Mouse (Mus musculus): ENCODE results near the gene Fgd3. TPM values are rescaled to one million over a fixed set of nuclear protein-coding genes. Genes with fewer than 3 reads are reported as not detected.

The Fgd3 gene
- polyA plus RNA-seq, 1 experiment from 2014 or later = 1.5 TPM

DNA sequence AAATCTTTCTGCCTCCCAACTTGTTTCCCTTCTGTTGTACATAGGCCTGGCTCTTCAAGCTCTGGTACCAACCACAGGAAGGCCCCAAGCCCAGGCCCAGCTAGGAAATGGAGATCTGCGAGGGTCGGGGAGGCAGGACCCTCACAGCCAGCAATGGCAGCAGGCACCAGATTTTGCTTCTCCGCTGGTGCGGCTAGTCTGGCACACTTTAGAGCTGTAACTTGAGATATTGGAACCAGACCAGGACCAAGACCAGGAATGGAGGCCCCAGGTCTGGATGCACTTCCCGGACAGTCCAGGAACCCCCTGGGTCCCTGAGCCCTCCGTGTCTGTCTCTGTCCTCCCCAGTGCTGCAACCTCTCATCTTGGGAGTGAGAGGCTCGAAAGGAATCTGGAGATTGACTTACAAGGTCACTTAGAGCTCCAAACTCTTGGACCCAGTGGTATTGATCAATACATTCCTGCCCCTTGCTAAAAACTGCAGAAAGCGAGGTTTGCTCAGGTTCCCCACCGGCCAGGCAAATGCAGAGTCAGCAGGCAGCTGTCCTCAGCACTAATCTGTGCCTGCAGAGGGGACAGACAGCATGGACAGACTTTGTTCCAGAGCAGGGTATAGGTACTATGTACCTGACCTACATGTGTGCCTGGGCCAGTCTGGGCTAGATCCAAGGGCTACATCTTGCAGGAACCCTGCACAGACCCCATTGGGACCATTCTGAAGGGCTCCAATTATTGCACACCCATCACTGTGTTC is 103.1 kb downstream of the Fgd3 start:
- DNase-seq (ENCODE audit: low spot score) (no peak), ATAC-seq (ENCODE audit: low FRiP score) (no peak)
- H3K4me3 ChIP-seq (replicated peaks; ENCODE audit: low read length) = no peak overlapping the region
- H3K4me2 ChIP-seq (replicated peaks) = no peak overlapping the region
- H3K27me3 ChIP-seq (ENCODE audit: control insufficient read depth, insufficient read depth, low read length) = no peaks in the 10 kb centered on the region
- H3K36me3 ChIP-seq (replicated peaks; ENCODE audit: control insufficient read depth, insufficient read depth) = no peaks in the 10 kb centered on the region
- H3K4me1 ChIP-seq (replicated peaks; ENCODE audit: control insufficient read depth, insufficient read depth, low read length) = peaks cover 28% of the 10 kb centered on the region
- no peak overlapping the region for H3K9ac ChIP-seq
- no peak overlapping the region for H3K27ac ChIP-seq
- H3K9me3 ChIP-seq (ENCODE audit: control insufficient read depth, low read length) = no peaks in the 10 kb centered on the region
- 58% methylated on average over 9 of the region's 9 CpGs for WGBS

- no peak for DNase-seq (ENCODE audit: low spot score)
- peak overlapping the region; percentile 75 for H3K4me3 ChIP-seq (replicated peaks; ENCODE audit: low read length)
- WGBS = 3% methylated on average over 17 of the region's 17 CpGs
- no peak; the same call in 1 of the 2 replicates for ATAC-seq (ENCODE audit: low FRiP score)
- H3K27ac ChIP-seq = 0 out of 2 replicates have a peak overlapping the region, but pooled peaks have one; percentile 17
- H3K27me3 ChIP-seq (ENCODE audit: control insufficient read depth, insufficient read depth, low read length) = no peaks in the 10 kb centered on the region
- peak overlapping the region; percentile 81 for H3K9ac ChIP-seq
- no peaks in the 10 kb centered on the region for H3K9me3 ChIP-seq (ENCODE audit: control insufficient read depth, low read length)
- peaks cover 35% of the 10 kb centered on the region for H3K4me1 ChIP-seq (replicated peaks; ENCODE audit: control insufficient read depth, insufficient read depth, low read length)
- H3K36me3 ChIP-seq (replicated peaks; ENCODE audit: control insufficient read depth, insufficient read depth) = no peaks in the 10 kb centered on the region
- H3K4me2 ChIP-seq (replicated peaks) = peak overlapping the region; percentile 87
Observed at GRCm38 (mm10) chr13:49216220-49216552, 103.9 kb downstream of the Fgd3 start.

GRCm38 (mm10) chr13:49215504-49216219 is 104.4 kb downstream of the Fgd3 start, which contains the start of gene Card19:
Card19 (minus strand) TSS chr13:49216037.
- H3K9ac ChIP-seq = peak within 1 kb of the TSS; percentile 81
- H3K27ac ChIP-seq = 0 out of 2 replicates have a peak within 1 kb of the TSS, but pooled peaks have one; percentile 17
- no peaks in the 10 kb centered on the region for H3K27me3 ChIP-seq (ENCODE audit: control insufficient read depth, insufficient read depth, low read length)
- H3K9me3 ChIP-seq (ENCODE audit: control insufficient read depth, low read length) = no peaks in the 10 kb centered on the region
- WGBS = under 1% methylated on average over 78 of the region's 78 CpGs
- DNase-seq (ENCODE audit: low spot score) = peak; percentile 89
- H3K4me2 ChIP-seq (replicated peaks) = peak within 1 kb of the TSS; percentile 87
- peaks cover 36% of the 10 kb centered on the region for H3K4me1 ChIP-seq (replicated peaks; ENCODE audit: control insufficient read depth, insufficient read depth, low read length)
- H3K4me3 ChIP-seq (replicated peaks; ENCODE audit: low read length) = peak within 1 kb of the TSS; percentile 75
- ATAC-seq (ENCODE audit: low FRiP score) = peak; percentile 81
- H3K36me3 ChIP-seq (replicated peaks; ENCODE audit: control insufficient read depth, insufficient read depth) = no peaks in the 10 kb centered on the region

GRCm38 (mm10) chr13:49215128-49215503 is 105.0 kb downstream of the Fgd3 start:
- Histone ChIP-seq H3K4me1 (replicated peaks; ENCODE audit: control insufficient read depth, insufficient read depth, low read length) (peaks cover 36% of the 10 kb centered on the region), H3K36me3 (replicated peaks; ENCODE audit: control insufficient read depth, insufficient read depth) (no peaks in the 10 kb centered on the region), H3K9me3 (ENCODE audit: control insufficient read depth, low read length) (no peaks in the 10 kb centered on the region), H3K4me2 (replicated peaks) (peak overlapping the region; percentile 87), H3K27me3 (ENCODE audit: control insufficient read depth, insufficient read depth, low read length) (no peaks in the 10 kb centered on the region), H3K4me3 (replicated peaks; ENCODE audit: low read length) (peak overlapping the region; percentile 75), H3K9ac (peak overlapping the region; percentile 81), H3K27ac (no peak overlapping the region)
- 9% methylated on average over 5 of the region's 5 CpGs for WGBS
- ATAC-seq (ENCODE audit: low FRiP score) = no peak
- no peak for DNase-seq (ENCODE audit: low spot score)

GRCm38 (mm10) chr13:49214454-49214853 is 105.7 kb downstream of the Fgd3 start:
- Histone ChIP-seq H3K4me2 (replicated peaks) (peak overlapping the region; percentile 87), H3K36me3 (replicated peaks; ENCODE audit: control insufficient read depth, insufficient read depth) (no peaks in the 10 kb centered on the region), H3K27me3 (ENCODE audit: control insufficient read depth, insufficient read depth, low read length) (no peaks in the 10 kb centered on the region), H3K4me1 (replicated peaks; ENCODE audit: control insufficient read depth, insufficient read depth, low read length) (peaks cover 36% of the 10 kb centered on the region), H3K4me3 (replicated peaks; ENCODE audit: low read length) (0 out of 2 replicates have a peak overlapping the region, but pooled peaks have one; percentile 75), H3K27ac (no peak overlapping the region), H3K9ac (no peak overlapping the region), H3K9me3 (ENCODE audit: control insufficient read depth, low read length) (no peaks in the 10 kb centered on the region)
- DNase-seq (ENCODE audit: low spot score) (no peak), ATAC-seq (ENCODE audit: low FRiP score) (no peak)
- WGBS = 70% methylated on average over 3 of the region's 3 CpGs

GRCm38 (mm10) chr13:49213531-49213932 is 106.6 kb downstream of the Fgd3 start:
- Histone ChIP-seq H3K36me3 (replicated peaks; ENCODE audit: control insufficient read depth, insufficient read depth) (no peaks in the 10 kb centered on the region), H3K27me3 (ENCODE audit: control insufficient read depth, insufficient read depth, low read length) (no peaks in the 10 kb centered on the region), H3K4me3 (replicated peaks; ENCODE audit: low read length) (no peak overlapping the region), H3K27ac (peak overlapping the region; percentile 26; the same call in 1 of the 2 replicates), H3K9ac (no peak overlapping the region), H3K4me1 (replicated peaks; ENCODE audit: control insufficient read depth, insufficient read depth, low read length) (peaks cover 36% of the 10 kb centered on the region), H3K9me3 (ENCODE audit: control insufficient read depth, low read length) (no peaks in the 10 kb centered on the region), H3K4me2 (replicated peaks) (peak overlapping the region; percentile 7; the same call in 1 of the 2 replicates)
- no peak for ATAC-seq (ENCODE audit: low FRiP score)
- 42% methylated on average over 4 of the region's 4 CpGs for WGBS
- DNase-seq (ENCODE audit: low spot score) = no peak

- no peak for DNase-seq (ENCODE audit: low spot score)
Observed at GRCm38 (mm10) chr13:49212711-49213500, 107.2 kb downstream of the Fgd3 start.

More at GRCm38 (mm10) chr13:49212711-49213500, 107.2 kb downstream of the Fgd3 start:
- ATAC-seq (ENCODE audit: low FRiP score) = no peak
- 86% methylated on average over 4 of the region's 4 CpGs for whole genome bisulfite sequencing
- no peak overlapping the region for H3K27ac ChIP-seq
- H3K4me1 ChIP-seq (replicated peaks; ENCODE audit: control insufficient read depth, insufficient read depth, low read length) = peaks cover 36% of the 10 kb centered on the region
- H3K9me3 ChIP-seq (ENCODE audit: control insufficient read depth, low read length) = no peaks in the 10 kb centered on the region
- H3K36me3 ChIP-seq (replicated peaks; ENCODE audit: control insufficient read depth, insufficient read depth) = no peaks in the 10 kb centered on the region
- H3K4me3 ChIP-seq (replicated peaks; ENCODE audit: low read length) = no peak overlapping the region
- H3K4me2 ChIP-seq (replicated peaks) = no peak overlapping the region
- no peaks in the 10 kb centered on the region for H3K27me3 ChIP-seq (ENCODE audit: control insufficient read depth, insufficient read depth, low read length)
- H3K9ac ChIP-seq = no peak overlapping the region
